Mouse (Mus musculus): ENCODE data around the gene Cenpp.

DNA sequence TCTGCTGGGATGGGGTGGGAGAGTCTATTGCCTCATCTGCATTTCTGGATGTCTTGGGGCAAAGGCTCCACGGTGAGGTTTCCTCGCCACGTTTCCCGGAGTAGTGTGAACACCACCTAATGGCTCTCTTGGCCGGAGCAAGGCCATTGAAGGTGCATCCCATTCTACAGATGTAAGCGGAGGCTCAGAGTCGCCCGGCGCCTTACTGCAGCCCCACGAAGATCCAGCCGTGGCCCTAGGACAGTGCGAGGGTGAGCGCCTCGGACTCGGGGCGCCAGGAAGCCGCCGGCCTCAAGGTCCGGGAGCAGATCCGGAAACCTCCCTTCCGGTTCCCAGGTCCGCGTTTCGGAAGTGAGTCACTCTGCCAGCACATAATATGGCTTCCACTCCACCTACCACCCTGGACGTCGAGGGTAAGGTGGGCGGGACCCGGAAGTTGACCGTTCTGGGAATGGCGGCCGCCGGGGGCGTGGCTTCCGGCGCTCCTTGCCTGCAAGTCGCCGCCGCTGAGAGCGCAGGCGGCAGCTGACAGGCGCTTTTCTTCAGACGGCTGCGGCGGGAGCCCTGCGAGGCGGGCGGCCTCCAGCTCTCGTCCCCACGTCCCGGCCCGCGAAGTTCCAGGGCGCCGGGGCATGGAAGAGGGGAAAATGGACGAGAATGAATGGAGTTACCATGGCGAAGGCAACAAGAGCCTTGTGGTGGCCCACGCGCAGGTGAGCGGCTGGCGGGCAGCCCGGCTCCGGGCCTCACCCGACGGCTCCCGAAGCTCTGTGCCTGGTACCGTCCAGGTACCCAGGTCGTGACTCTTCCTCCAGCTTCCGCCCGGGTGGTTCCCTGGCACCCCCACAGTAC is 231.6 kb downstream of the Cenpp start, which contains the start of gene Ippk:
- TF ChIP-seq CTCF (IDR thresholded peaks at IDR 0.05; ENCODE audit: extremely low read depth, insufficient read depth, insufficient read length, insufficient replicate concordance) (no peak), POLR2A (IDR thresholded peaks at IDR 0.05; ENCODE audit: low read depth, low read length) (peak; percentile 78)

Data from spleen, adult 2 months (tissue).